Mouse (Mus musculus): ENCODE measurements around the gene Sgms1.

GRCm38 (mm10) chr19:32324550-32324949, 65.0 kb downstream of the Sgms1 start:
- no peak for TF ChIP-seq CTCF (conservative IDR thresholded peaks at IDR 0.05; ENCODE audit: insufficient read depth, insufficient read length, low read depth, low read length)
- no peak for TF ChIP-seq POLR2A (IDR thresholded peaks at IDR 0.05; ENCODE audit: low read depth, low read length)
